Mouse (Mus musculus) hindbrain, embryonic 11.5 days (tissue): ENCODE measurements around the gene Cyp51. TPM values are rescaled to one million over a fixed set of nuclear protein-coding genes. Genes with fewer than 3 reads are reported as not detected.

ENCODE experiments used
- ATAC-seq: fragments of 200-750 bp; cut with Nextera tagmentation; 2 replicates; pipeline ENCODE4 v1.8.0; 2017; ENCODE audit warnings: mild to moderate bottlenecking, moderate TSS enrichment, moderate library complexity; ENCODE audit not compliant: low FRiP score
- DNase-seq: peaks from one replicate; pipeline ENCODE4 v3.0.0-alpha.2; 2015; ENCODE audit warnings: low spot score
- H3K27ac ChIP-seq: fragments of 300-500 bp; sonication (generic); 2 replicates; pipeline ENCODE4 v1.5.1; 2014; ENCODE audit warnings: mild to moderate bottlenecking, low read depth, low read length
- H3K27me3 ChIP-seq: fragments of 300-500 bp; sonication (generic); 2 replicates; pipeline ENCODE4 v1.6.1; 2014; ENCODE audit warnings: mild to moderate bottlenecking, low read length, moderate library complexity, mixed read lengths; ENCODE audit not compliant: control insufficient read depth, insufficient read depth
- H3K36me3 ChIP-seq: fragments of 300-500 bp; sonication (generic); 2 replicates; pipeline ENCODE4 v1.6.1; 2014; ENCODE audit warnings: mild to moderate bottlenecking, low read length, moderate library complexity, mixed read lengths; ENCODE audit not compliant: control insufficient read depth, insufficient read depth
- H3K4me1 ChIP-seq: fragments of 300-500 bp; sonication (generic); replicated peaks from 2 replicates; pipeline ENCODE4 v1.6.1; 2014; ENCODE audit warnings: low read length, mixed read lengths; ENCODE audit not compliant: control insufficient read depth, insufficient read depth
- H3K4me2 ChIP-seq: fragments of 300-500 bp; sonication (generic); replicated peaks from 2 replicates; pipeline ENCODE4 v1.6.1; 2014; ENCODE audit warnings: mild to moderate bottlenecking, low read depth, low read length
- H3K4me3 ChIP-seq: fragments of 300-500 bp; sonication (generic); 2 replicates; pipeline ENCODE4 v1.5.1; 2014; ENCODE audit warnings: low read depth, low read length
- H3K9ac ChIP-seq: fragments of 300-500 bp; sonication (generic); 2 replicates; pipeline ENCODE4 v1.6.1; 2014; ENCODE audit warnings: low read depth, low read length
- H3K9me3 ChIP-seq: fragments of 300-500 bp; sonication (generic); 2 replicates; pipeline ENCODE4 v1.6.1; 2016; ENCODE audit warnings: low read length; ENCODE audit not compliant: control insufficient read depth
- WGBS: fragments of 180-500 bp; shearing (Covaris S2); extraction: QIAGEN DNeasy Blood & Tissue Kit; methylation state at CpG from one replicate; pipeline ENCODE4 v1.1.7; 2014; 5-methylcytosine and 5-hydroxymethylcytosine counted together
- polyA plus RNA-seq: library from polyadenylated mRNA; unstranded; fragments of >200 nt; fragmentation: Nextera tagmentation; extraction: Ambion mirVana; gene quantifications from 2 replicates; pipeline ENCODE4 v1.2.1, GENCODE M21; 2014

Gene Cyp51
- polyA plus RNA-seq, 1 experiment from 2014 or later: 192 TPM

DNA sequence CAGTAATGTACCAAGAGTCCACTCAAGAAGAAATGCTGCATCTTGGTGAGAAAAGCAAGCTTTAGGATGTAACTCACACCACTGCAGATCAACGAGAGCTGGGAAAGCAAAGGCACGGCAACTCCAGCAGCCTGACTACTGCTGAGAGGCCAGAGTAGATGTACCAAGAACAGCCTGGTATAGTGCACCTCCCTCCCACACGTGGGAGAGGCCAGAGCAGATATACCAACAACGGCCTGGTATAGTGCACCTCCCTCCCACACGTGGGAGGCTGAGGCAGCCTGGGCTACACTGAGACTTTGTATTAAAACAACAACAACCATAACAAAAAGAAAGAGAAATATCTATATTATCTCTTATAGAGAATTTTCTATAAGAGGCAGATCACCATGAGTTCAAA, 16.4 kb downstream of the Cyp51 start:
- no peak overlapping the region for H3K9ac ChIP-seq

DNA sequence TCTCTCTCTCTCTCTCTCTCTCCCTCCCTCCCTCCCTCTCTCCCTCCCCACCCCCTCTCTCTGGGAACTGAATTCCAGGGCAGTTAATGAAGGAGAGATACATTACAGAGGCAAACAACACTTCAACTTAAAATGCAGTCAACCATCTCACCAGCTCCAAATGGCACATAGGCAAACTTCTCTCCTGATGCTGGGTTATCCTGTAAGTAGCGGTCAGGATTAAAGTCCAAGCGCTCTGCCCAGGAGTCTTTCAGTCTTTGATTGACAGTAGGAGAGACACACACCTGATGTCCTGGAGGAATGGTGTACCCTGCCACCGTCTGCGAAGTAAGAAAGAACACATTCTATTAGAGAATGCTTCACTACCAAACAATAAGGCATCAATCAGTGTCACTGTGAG, 18.2 kb downstream of the Cyp51 start:
- no peak overlapping the region for H3K4me2 ChIP-seq
- H3K4me3 ChIP-seq: no peak overlapping the region
- H3K9me3 ChIP-seq: no peaks in the 10 kb centered on the region
- no peak overlapping the region for H3K9ac ChIP-seq
- H3K4me1 ChIP-seq: no peaks in the 10 kb centered on the region
- H3K27ac ChIP-seq: no peak overlapping the region
- peaks cover 21% of the 10 kb centered on the region; the same call in 1 of the 2 replicates for H3K36me3 ChIP-seq
- WGBS: 85% methylated on average over 4 of the region's 4 CpGs
- ATAC-seq (no peak), DNase-seq (no peak)
- H3K27me3 ChIP-seq: no peaks in the 10 kb centered on the region

More for the DNA sequence above, 16.4 kb downstream of the Cyp51 start:
- Histone ChIP-seq H3K36me3 (peaks cover 23% of the 10 kb centered on the region; the same call in 1 of the 2 replicates), H3K4me2 (no peak overlapping the region), H3K4me1 (no peaks in the 10 kb centered on the region), H3K9me3 (no peaks in the 10 kb centered on the region), H3K4me3 (no peak overlapping the region), H3K27me3 (no peaks in the 10 kb centered on the region), H3K27ac (no peak overlapping the region)
- ATAC-seq (no peak; the same call in 1 of the 2 replicates), DNase-seq (no peak)
- WGBS: 85% methylated on average over 5 of the region's 5 CpGs

GRCm38 (mm10) chr5:4084948-4085347, 19.6 kb downstream of the Cyp51 start:
- no peaks in the 10 kb centered on the region for H3K9me3 ChIP-seq
- no peak for DNase-seq
- H3K9ac ChIP-seq: no peak overlapping the region
- WGBS: 92% methylated on average over 7 of the region's 7 CpGs
- H3K4me3 ChIP-seq: no peak overlapping the region
- no peaks in the 10 kb centered on the region for H3K27me3 ChIP-seq
- H3K4me1 ChIP-seq: no peaks in the 10 kb centered on the region
- H3K27ac ChIP-seq: no peak overlapping the region
- no peak for ATAC-seq
- H3K4me2 ChIP-seq: no peak overlapping the region
- peaks cover 23% of the 10 kb centered on the region; the same call in 1 of the 2 replicates for H3K36me3 ChIP-seq

GRCm38 (mm10) chr5:4081513-4081912, 23.0 kb downstream of the Cyp51 start:
- Histone ChIP-seq H3K27ac (no peak overlapping the region), H3K4me3 (no peak overlapping the region), H3K27me3 (no peaks in the 10 kb centered on the region), H3K4me1 (no peaks in the 10 kb centered on the region), H3K36me3 (peaks cover 17% of the 10 kb centered on the region; the same call in 1 of the 2 replicates), H3K4me2 (no peak overlapping the region), H3K9me3 (no peaks in the 10 kb centered on the region), H3K9ac (no peak overlapping the region)
- DNase-seq: no peak
- WGBS: 93% methylated on average over 2 of the region's 2 CpGs
- ATAC-seq: no peak

DNA sequence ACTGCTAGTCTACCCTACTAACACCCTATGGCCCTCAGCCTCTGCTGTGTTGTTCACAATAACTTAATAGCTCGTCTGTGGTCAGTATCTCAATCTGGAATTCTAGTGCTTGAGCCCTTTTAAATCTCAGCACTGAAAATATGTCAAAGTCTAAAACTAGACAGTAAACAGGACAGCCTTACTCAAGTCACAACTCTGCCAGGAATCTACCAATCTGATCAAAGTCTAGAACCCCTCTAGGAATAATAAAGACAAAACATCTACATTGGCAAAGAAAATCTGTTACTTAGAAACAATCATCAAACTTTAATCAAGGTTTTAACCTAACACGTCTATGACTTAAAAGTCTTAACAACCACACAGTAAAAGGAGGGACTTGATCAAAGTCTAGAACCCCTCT, 23.7 kb downstream of the Cyp51 start:
- Histone ChIP-seq H3K4me2 (no peak overlapping the region), H3K36me3 (peaks cover 17% of the 10 kb centered on the region; the same call in 1 of the 2 replicates), H3K27me3 (no peaks in the 10 kb centered on the region), H3K4me3 (no peak overlapping the region), H3K9me3 (no peaks in the 10 kb centered on the region), H3K4me1 (no peaks in the 10 kb centered on the region), H3K9ac (no peak overlapping the region), H3K27ac (no peak overlapping the region)
- DNase-seq (no peak), ATAC-seq (no peak)
- WGBS: 93% methylated on average over 2 of the region's 2 CpGs

GRCm38 (mm10) chr5:4079086-4079485, 25.5 kb downstream of the Cyp51 start:
- H3K27me3 ChIP-seq: no peaks in the 10 kb centered on the region
- no peak overlapping the region for H3K27ac ChIP-seq
- WGBS: 92% methylated on average over 3 of the region's 3 CpGs
- H3K9me3 ChIP-seq: no peaks in the 10 kb centered on the region
- H3K4me3 ChIP-seq: no peak overlapping the region
- no peak overlapping the region for H3K4me2 ChIP-seq
- H3K9ac ChIP-seq: no peak overlapping the region
- DNase-seq: no peak
- ATAC-seq: no peak
- H3K36me3 ChIP-seq: peaks cover 14% of the 10 kb centered on the region; the same call in 1 of the 2 replicates
- no peaks in the 10 kb centered on the region for H3K4me1 ChIP-seq

- H3K36me3 ChIP-seq: peaks cover 16% of the 10 kb centered on the region
- WGBS: 89% methylated on average over 3 of the region's 3 CpGs
- no peak overlapping the region for H3K4me3 ChIP-seq
- ATAC-seq (no peak), DNase-seq (no peak)
- H3K27me3 ChIP-seq: no peaks in the 10 kb centered on the region
- H3K4me2 ChIP-seq: no peak overlapping the region
- no peaks in the 10 kb centered on the region for H3K9me3 ChIP-seq
- no peak overlapping the region for H3K27ac ChIP-seq
- H3K9ac ChIP-seq: no peak overlapping the region
- no peaks in the 10 kb centered on the region for H3K4me1 ChIP-seq
Measured at GRCm38 (mm10) chr5:4067203-4067602, 37.3 kb downstream of the Cyp51 start.

DNA sequence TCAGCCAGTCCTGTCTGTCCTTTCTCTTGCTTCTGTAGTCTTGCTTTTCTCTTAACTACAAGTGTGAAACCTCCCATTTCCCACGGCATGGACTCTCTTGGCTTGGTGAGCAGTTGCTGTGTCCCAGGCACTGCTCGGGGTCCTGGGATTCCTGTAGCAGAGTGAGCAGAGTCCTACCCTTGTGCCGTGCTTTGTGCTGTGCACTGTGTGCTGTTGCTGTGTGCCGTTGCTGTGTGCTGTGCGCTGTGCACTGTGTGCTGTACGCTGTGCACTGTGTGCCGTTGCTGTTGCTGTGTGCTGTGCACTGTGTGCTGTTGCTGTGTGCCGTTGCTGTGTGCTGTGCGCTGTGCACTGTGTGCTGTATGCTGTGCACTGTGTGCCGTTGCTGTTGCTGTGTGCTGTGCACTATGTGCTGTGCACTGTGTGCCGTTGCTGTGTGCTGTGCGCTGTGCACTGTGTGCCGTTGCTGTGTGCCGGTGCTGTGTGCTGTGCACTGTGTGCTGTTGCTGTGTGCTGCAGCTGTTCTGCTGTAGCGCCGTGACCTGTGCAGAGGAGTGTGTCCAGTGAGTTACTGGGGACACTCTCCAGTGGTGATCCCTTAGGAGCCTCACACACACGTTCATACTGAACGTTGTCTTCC, 38.0 kb downstream of the Cyp51 start:
- no peak overlapping the region for H3K9ac ChIP-seq
- no peaks in the 10 kb centered on the region for H3K4me1 ChIP-seq
- H3K27ac ChIP-seq: no peak overlapping the region
- DNase-seq (no peak), ATAC-seq (no peak)
- 96% methylated on average over 18 of the region's 18 CpGs for WGBS
- peaks cover 16% of the 10 kb centered on the region for H3K36me3 ChIP-seq
- H3K27me3 ChIP-seq: no peaks in the 10 kb centered on the region
- H3K4me3 ChIP-seq: no peak overlapping the region
- H3K4me2 ChIP-seq: no peak overlapping the region
- no peaks in the 10 kb centered on the region for H3K9me3 ChIP-seq

- Histone ChIP-seq H3K4me2 (no peak overlapping the region), H3K27me3 (no peaks in the 10 kb centered on the region), H3K27ac (no peak overlapping the region), H3K36me3 (peaks cover 10% of the 10 kb centered on the region), H3K4me3 (no peak overlapping the region), H3K9ac (no peak overlapping the region), H3K9me3 (no peaks in the 10 kb centered on the region), H3K4me1 (no peaks in the 10 kb centered on the region)
- DNase-seq (no peak), ATAC-seq (no peak)
- 94% methylated on average over 8 of the region's 8 CpGs for WGBS
Measured at GRCm38 (mm10) chr5:4060313-4060712, 44.2 kb downstream of the Cyp51 start.
